Mouse (Mus musculus): ENCODE measurements around the gene AI481877. TPM values are rescaled to one million over a fixed set of nuclear protein-coding genes. Genes with fewer than 3 reads are reported as not detected.

The AI481877 gene
- 0.04 and 0.06 TPM in 2 replicates for polyA plus RNA-seq (2015; fragmentation: Nextera tagmentation; extraction: Ambion mirVana)

GRCm38 (mm10) chr4:59138507-59139033 is at the start of gene AI481877:
TSS of gene AI481877 (minus strand) at chr4:59138983.

GRCm38 (mm10) chr4:59034918-59035785 is 103.6 kb downstream of the AI481877 start, which contains the start of gene Gng10:
TSS of gene Gng10 (plus strand) at chr4:59035088.

GRCm38 (mm10) chr4:59002948-59003805 is 135.6 kb downstream of the AI481877 start, which contains the start of gene Gm20503:
TSS of gene Gm20503 (plus strand) at chr4:59003210.

GRCm38 (mm10) chr4:58994762-58995161 is 144.0 kb downstream of the AI481877 start, which contains the start of gene Dnajc25:
TSS of gene Dnajc25 (plus strand) at chr4:58995062.

Other genes starting within 250 kb of the AI481877 start
- gene Ecpas, start 226.2 kb downstream of the AI481877 start, polyA plus RNA-seq (2015; fragmentation: Nextera tagmentation; extraction: Ambion mirVana) = 31.9 and 38.3 TPM in 2 replicates
- gene Zkscan16, start 195.4 kb downstream of the AI481877 start, polyA plus RNA-seq (2015; fragmentation: Nextera tagmentation; extraction: Ambion mirVana) = 2.3 and 2.5 TPM in 2 replicates
- 5.1 and 5.5 TPM in 2 replicates for gene Ptgr1, start 151.9 kb downstream of the AI481877 start, polyA plus RNA-seq (2015; fragmentation: Nextera tagmentation; extraction: Ambion mirVana)
- gene Dnajc25, start 143.9 kb downstream of the AI481877 start, polyA plus RNA-seq (2015; fragmentation: Nextera tagmentation; extraction: Ambion mirVana) = 8.5 and 13.0 TPM in 2 replicates
- gene Gm20503, start 135.8 kb downstream of the AI481877 start, polyA plus RNA-seq (2015; fragmentation: Nextera tagmentation; extraction: Ambion mirVana) = 13.9 and 15.5 TPM in 2 replicates
- gene Gng10, start 103.9 kb downstream of the AI481877 start, polyA plus RNA-seq (2015; fragmentation: Nextera tagmentation; extraction: Ambion mirVana) = 192 and 204 TPM in 2 replicates
- 18.1 and 19.7 TPM in 2 replicates for gene Ugcg, start 50.3 kb upstream of the AI481877 start, polyA plus RNA-seq (2015; fragmentation: Nextera tagmentation; extraction: Ambion mirVana)

Data from neural tube, postnatal 0 days (tissue).